Mouse (Mus musculus) spleen, adult 2 months (tissue): ENCODE results near the gene Gm3486. TPM values are rescaled to one million over a fixed set of nuclear protein-coding genes. Genes with fewer than 3 reads are reported as not detected.
"Not testable (repeated sequence)": the region's sequence is repeated elsewhere in the genome, so short reads cannot be mapped to it uniquely, and the experiment has no call there.

Experiments used
- DNase-seq, 2 experiments: peaks; one replicate each; pipeline versions ENCODE4 v3.0.0 to v3.0.0-alpha.2; 2012 to 2021; ENCODE audit warnings: low spot score in 2 of 2, low read depth in 1 of 2
- H3K27ac ChIP-seq: fragments of 200-500 bp; 2 replicates; pipeline ENCODE4 v1.5.1; 2012; ENCODE audit warnings: low read length, inconsistent platforms; ENCODE audit not compliant: insufficient read depth
- H3K27me3 ChIP-seq: fragments of 200-500 bp; 2 replicates; pipeline ENCODE4 v1.6.1; 2012; ENCODE audit warnings: mild to moderate bottlenecking, moderate library complexity, low read length, inconsistent platforms; ENCODE audit not compliant: control insufficient read depth, insufficient read depth
- H3K36me3 ChIP-seq: fragments of 200-500 bp; 2 replicates; pipeline ENCODE4 v1.6.1; 2012; ENCODE audit warnings: mild to moderate bottlenecking, low read length, inconsistent platforms; ENCODE audit not compliant: control insufficient read depth, insufficient read depth
- H3K4me1 ChIP-seq: fragments of 200-500 bp; 2 replicates; pipeline ENCODE4 v1.6.1; 2011; ENCODE audit warnings: inconsistent platforms; ENCODE audit not compliant: control insufficient read depth, insufficient read depth, insufficient read length
- H3K4me3 ChIP-seq: fragments of 200-500 bp; 2 replicates; pipeline ENCODE4 v1.5.1; 2011; ENCODE audit warnings: mild to moderate bottlenecking, inconsistent platforms; ENCODE audit not compliant: insufficient read depth, insufficient read length; ENCODE audit errors: extremely low read depth
- WGBS: fragments of 180-500 bp; shearing (Covaris S2); methylation state at CpG from one replicate; pipeline ENCODE4 v1.1.7; 2018; 5-methylcytosine and 5-hydroxymethylcytosine counted together
- polyA plus RNA-seq: library from polyadenylated mRNA; depleted of rRNA; stranded (reverse); fragments of >200 nt; gene quantifications from 2 replicates; pipeline ENCODE4 v1.2.3, GENCODE M21; 2012; rRNA removed

Gene Gm3486
- polyA plus RNA-seq, result not detected in 2 replicates

DNA sequence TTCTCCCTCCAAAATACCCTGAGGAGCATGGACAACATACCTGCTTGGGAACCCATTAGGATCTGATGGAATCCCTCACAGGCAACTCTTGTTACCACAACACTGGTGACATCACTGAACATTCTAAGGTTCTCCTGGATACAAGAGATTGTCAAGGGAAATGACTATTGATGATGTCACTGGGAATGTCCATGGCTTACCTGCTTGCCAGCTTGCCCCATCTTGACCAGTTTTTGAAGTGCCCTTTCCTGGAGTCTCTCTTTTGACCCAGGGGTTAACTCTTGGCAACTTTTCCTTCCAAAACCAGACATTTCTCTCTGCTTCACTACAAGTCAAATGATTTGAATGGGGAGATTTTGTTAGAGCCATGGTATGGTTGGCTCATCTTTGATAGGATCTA lies at the start of gene Gm3486:
Gene Gm3486, minus strand, starts transcription at position 101 of the 400 bp plus-strand sequence.
- not testable (repeated sequence) for H3K4me1 ChIP-seq, DNase-seq, H3K27ac ChIP-seq, H3K4me3 ChIP-seq, H3K27me3 ChIP-seq, H3K36me3 ChIP-seq

DNA sequence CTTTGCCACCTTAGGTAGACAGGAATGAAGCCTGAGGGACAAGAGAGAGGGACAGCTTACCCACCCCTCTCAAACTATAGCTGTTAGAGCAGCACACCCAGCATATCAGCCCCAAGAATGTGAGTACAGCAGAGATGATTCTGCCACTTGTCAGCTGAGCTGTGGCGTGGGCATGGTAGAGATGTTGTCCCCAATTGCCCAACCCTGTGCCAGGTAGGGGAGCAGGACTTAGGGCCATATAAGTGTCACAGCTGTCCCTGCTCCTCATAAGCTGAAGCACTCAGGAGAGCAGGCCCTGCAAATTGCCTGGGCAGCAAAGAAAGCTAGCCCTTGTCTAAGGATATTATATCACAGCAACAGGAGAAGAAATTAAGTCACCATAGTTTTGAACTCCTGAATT lies 35.4 kb upstream of the Gm3486 start:
- DNase-seq, H3K4me1 ChIP-seq: not testable (repeated sequence)
- 82% methylated on average over 1 of the region's 1 CpGs for WGBS

DNA sequence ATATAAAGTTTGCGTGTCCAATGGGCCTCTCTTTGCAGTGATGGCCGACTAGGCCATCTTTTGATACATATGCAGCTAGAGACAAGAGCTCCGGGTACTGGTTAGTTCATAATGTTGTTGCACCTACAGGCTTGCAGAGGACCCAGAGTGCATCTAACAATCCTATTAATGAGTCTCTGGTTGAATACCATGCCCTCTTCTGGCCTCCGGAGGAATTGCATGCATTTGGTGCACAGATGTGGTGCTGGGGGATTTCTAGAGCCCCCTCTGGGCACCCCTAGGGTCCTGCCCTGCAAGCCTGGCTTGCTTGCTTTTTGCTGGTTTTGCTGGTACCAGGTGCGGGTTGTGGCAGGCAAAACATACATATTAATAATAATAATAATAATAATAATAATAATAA lies 31.4 kb upstream of the Gm3486 start:
- not testable (repeated sequence) for H3K27ac ChIP-seq
- 76% methylated on average over 5 of the region's 5 CpGs for WGBS

More for the DNA sequence above, 35.4 kb upstream of the Gm3486 start:
- not testable (repeated sequence) for H3K36me3 ChIP-seq, H3K4me3 ChIP-seq, H3K27me3 ChIP-seq, H3K27ac ChIP-seq

DNA sequence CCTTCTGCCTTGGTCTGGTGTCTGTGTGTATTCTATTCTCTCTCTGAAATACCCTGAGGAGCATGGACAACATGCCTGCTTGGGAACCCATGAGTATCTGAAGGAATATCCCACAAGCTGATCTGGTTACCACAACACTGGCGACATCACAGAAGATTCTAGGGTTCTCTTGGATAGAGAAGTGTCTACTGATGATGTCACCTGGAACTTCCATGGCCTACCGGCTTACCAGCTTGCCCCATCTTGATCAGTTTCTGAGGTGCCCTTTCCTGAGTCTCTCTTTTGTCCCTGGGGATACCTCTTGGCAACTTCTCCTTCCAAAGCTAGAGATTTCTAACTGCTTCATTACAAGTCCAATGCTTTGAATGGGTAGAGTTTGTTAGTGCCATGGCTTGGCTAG lies 35.9 kb downstream of the Gm3486 start, which contains the start of gene Gm7954:
Gene Gm7954, minus strand, starts transcription at position 101 of the 400 bp plus-strand sequence.
- H3K4me3 ChIP-seq, H3K27ac ChIP-seq, DNase-seq, H3K4me1 ChIP-seq, H3K27me3 ChIP-seq, H3K36me3 ChIP-seq: not testable (repeated sequence)
- WGBS, result no CpG with 5 or more reads among the region's 2 CpGs

More for the DNA sequence above, 31.4 kb upstream of the Gm3486 start:
- H3K27me3 ChIP-seq, H3K36me3 ChIP-seq, H3K4me3 ChIP-seq, DNase-seq, H3K4me1 ChIP-seq: not testable (repeated sequence)

Other genes with a start within 250 kb of the Gm3486 start
- not detected in 2 replicates for gene Gm2832, start 210.7 kb downstream of the Gm3486 start, polyA plus RNA-seq
- gene Gm5798, start 140.9 kb downstream of the Gm3486 start, polyA plus RNA-seq, result not detected in 2 replicates
- not detected in 2 replicates for gene Gm7945, start 103.1 kb downstream of the Gm3486 start, polyA plus RNA-seq
- gene Gm6482, start 81.2 kb downstream of the Gm3486 start, polyA plus RNA-seq, result not detected in 2 replicates
- gene Gm7954, start 36.0 kb downstream of the Gm3486 start, polyA plus RNA-seq, result not detected in 2 replicates
- not detected in 2 replicates for gene Gm7970, start 66.1 kb upstream of the Gm3486 start, polyA plus RNA-seq
- gene 1700049E17Rik2, start 83.7 kb upstream of the Gm3486 start, polyA plus RNA-seq, result not detected in 2 replicates
- gene Gm3072, start 135.1 kb upstream of the Gm3486 start, polyA plus RNA-seq, result not detected in 2 replicates
- gene Gm3676, start 157.0 kb upstream of the Gm3486 start, polyA plus RNA-seq, result not detected in 2 replicates
- not detected in 2 replicates for gene Gm8068, start 212.4 kb upstream of the Gm3486 start, polyA plus RNA-seq